Mouse (Mus musculus) embryo, embryonic 11.5 days (tissue): Measurements from ENCODE around the gene Cd300ld3.
"Not testable (repeated sequence)": the region's sequence is repeated elsewhere in the genome, so short reads cannot be mapped to it uniquely, and the experiment has no call there.

Experiments
- DNase-seq: peaks from one replicate; pipeline ENCODE4 v3.0.0-alpha.2; 2012; ENCODE audit warnings: low read depth, low spot score

Cd300ld3 gene

DNA sequence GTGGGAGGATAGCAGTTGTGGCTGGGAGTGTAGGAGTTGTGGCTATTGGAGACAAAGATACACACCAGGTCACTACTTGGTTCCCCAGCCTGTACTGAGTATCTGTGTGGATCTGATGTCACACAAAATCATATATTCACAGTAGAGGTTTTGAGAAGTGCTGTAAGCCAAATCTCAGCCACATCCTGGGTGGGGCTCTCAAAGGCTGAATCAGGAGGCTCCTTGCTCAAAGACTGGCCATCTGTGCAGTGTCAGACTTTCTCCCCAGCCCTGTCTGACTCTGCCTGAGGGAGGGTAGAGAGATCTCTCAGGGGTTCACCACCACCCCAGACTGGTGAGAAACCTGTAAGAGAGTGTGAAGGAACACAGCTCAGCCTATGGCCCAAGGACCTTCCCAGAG is 6.3 kb upstream of the Cd300ld3 start:
- DNase-seq: no peak

DNA sequence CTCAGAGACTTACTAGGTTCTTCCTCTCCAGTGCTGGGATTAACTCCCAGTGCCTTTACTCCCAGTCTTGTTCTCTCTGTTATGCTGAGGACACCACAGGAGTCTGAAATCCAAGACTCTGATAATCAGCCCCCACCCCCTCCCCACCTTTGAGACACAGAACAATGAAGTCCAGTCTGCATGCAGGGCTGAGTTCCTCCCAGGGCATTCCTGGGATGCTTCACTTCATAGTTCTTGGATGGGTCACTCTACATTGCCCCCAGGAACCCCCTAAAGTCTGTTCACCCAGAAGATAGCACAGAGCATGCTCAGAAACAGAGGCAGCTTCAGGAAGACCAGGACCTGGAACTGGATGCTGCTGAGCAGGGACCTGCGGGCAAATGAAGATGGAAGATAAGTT is 4.8 kb upstream of the Cd300ld3 start:
- DNase-seq: no peak

DNA sequence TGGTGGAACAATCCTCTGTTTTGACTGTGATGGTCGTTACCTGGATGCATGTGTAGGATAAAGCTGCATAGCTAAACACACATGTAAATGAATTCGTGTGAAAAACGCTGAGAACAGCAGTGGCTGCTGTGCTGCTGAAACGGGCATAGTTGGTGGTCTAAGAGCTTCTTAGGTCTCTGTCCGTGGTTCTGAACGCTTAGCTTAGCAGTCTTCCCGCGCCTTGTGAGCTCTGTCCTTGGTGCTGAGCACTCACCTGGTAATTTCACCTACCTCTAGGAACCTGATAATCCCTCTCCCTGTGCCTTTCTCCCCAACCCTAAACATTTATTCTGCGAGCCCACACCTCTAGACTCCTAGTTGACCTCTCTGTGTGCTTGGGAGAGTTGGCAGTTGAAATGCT is 4.0 kb upstream of the Cd300ld3 start:
- DNase-seq: peak; percentile 65

DNA sequence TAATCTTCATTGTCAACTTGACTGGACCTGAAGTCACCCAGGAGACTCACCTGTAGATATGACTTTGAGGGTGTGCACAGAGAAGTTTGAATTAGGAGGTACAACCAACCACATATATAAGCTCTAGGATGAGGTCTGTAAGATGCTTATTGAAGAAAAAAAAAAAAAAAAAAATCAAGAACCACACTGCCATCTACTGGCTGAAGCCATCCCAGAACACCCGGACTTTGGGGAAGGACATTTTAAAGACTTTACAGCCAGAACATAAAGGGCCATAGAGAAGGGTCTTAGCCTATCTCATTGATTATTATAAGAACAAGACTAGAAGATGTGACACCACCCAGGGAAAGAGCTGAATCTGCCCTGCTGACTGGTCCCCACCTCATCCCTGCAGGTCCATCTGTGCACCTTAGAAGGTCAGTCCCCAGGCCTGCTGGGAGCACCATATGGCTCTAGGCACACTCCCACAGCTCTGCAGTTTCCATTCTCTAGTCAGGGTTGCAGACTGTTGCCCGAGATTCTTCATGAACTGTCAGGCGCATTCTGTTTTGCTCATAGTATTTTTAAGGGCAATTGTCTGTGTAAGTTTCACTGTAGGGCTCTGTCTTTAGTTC is 1.2 kb upstream of the Cd300ld3 start:
- no peak for DNase-seq

DNA sequence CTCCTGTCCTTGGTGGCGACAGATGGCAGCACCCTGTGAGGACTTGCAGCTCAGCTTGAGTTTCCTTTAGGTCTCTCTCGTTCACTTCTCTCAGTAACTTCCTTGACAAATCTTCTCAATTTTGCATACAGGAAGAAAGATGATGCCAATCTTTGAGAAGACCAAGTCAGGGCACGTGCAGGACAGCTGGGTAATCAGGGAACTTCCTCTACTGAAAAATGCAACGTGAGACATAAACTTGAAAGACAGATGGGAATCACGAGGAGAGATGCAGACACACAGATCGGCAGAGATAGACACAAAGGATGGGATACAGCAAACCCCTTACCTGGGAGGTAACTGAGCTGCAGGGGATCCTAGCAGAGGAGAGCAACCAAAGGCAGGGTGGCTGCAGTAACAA is 10.5 kb downstream of the Cd300ld3 start, which contains the start of gene Cd300ld5:
Gene Cd300ld5, minus strand, starts transcription at position 101 of the 400 bp plus-strand sequence.
- DNase-seq: not testable (repeated sequence)

DNA sequence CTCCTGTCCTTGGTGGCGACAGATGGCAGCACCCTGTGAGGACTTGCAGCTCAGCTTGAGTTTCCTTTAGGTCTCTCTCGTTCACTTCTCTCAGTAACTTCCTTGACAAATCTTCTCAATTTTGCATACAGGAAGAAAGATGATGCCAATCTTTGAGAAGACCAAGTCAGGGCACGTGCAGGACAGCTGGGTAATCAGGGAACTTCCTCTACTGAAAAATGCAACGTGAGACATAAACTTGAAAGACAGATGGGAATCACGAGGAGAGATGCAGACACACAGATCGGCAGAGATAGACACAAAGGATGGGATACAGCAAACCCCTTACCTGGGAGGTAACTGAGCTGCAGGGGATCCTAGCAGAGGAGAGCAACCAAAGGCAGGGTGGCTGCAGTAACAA is 21.3 kb downstream of the Cd300ld3 start, which contains the start of gene Cd300ld4:
Gene Cd300ld4, minus strand, starts transcription at position 101 of the 400 bp plus-strand sequence.
- DNase-seq: not testable (repeated sequence)

DNA sequence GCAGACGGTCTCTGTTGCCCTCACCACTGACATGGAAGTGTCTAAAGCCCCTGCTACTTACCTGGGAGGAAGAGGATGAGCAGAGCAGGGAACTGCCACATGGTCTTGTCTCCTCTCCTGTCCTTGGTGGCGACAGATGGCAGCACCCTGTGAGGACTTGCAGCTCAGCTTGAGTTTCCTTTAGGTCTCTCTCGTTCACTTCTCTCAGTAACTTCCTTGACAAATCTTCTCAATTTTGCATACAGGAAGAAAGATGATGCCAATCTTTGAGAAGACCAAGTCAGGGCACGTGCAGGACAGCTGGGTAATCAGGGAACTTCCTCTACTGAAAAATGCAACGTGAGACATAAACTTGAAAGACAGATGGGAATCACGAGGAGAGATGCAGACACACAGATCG is 32.1 kb downstream of the Cd300ld3 start, which contains the start of gene Cd300ld2:
Gene Cd300ld2, minus strand, starts transcription at position 101 of the 400 bp plus-strand sequence.
- not testable (repeated sequence) for DNase-seq

DNA sequence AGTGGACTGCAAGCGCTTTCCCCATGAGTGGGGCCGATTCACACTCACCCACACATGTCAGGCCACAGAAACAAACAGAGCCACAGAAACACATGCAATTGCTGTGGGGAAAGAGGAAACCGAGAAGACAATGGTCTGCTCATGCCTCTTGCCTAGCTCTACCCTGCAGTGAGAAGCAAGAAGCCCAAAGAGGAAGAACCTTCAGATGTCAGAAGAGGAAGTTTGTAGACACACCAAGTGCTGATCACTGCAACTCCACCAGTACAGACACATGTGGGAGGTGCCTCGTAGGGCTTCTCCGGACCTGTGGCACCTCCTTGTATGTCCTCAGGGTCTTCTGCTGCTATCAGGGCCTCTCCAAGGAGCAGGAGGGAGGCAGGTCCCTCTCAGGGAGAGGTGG is 44.1 kb downstream of the Cd300ld3 start:
- no peak for DNase-seq

DNA sequence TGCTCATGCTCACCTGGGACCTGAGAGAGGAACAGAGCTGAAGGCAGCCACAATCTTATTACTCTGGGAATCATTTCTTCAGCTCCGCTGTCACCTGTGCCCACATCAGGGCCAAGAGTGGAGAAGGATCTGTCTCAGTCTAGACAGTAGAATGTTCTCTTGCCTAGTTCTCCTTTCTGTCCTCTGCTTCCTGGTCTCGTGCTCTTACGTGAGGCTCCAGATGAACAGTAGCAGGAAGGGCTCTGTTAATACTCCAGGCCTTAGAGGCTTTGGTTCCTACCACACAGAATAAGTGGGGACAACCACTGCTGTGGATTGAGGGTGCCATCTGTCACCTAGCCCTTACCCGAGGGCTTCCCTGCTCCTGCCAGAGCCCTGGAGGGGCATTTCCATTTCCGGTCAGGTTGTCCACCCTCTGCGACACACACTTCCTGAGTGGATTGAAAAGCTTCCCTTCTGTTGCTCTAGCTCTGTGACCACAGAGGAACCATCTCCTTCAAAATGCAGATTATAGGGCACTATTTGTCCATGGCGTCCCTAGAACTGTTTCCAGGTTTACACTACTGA is 46.7 kb downstream of the Cd300ld3 start, which contains the start of gene Cd300c2:
Gene Cd300c2, minus strand, starts transcription at position 407 of the 567 bp plus-strand sequence.
- no peak for DNase-seq
